8 mouse cellular contexts compared by ENCODE assay signal in genomic region chr4:107602787-107603186, GRCm38 (mm10).
DNase-seq lines count a peak whose midpoint lies in the region; ATAC-seq and TF ChIP-seq lines count a peak whose summit lies in the region.

No protein-coding gene starts in this region.

- WGBS in heart, postnatal 0 days, result 65% methylated on average over 14 of the region's 14 CpGs
- 70% methylated on average over 14 of the region's 14 CpGs for WGBS in lung, embryonic 16.5 days
- 82% methylated on average over 14 of the region's 14 CpGs for WGBS in midbrain, embryonic 13.5 days

- no peak overlapping the region for H3K27ac ChIP-seq in heart, postnatal 0 days (ENCODE audit: low read depth)
- no peak overlapping the region for H3K27ac ChIP-seq in testis, adult 2 months (ENCODE audit: control insufficient read depth, insufficient read depth, low read depth, low read length)
- H3K27ac ChIP-seq in lung, embryonic 16.5 days (ENCODE audit: low read length), result no peak overlapping the region
- no peak overlapping the region for H3K27ac ChIP-seq in midbrain, embryonic 13.5 days

- ATAC-seq in heart, postnatal 0 days (ENCODE audit: insufficient read depth, low read depth), result 0 out of 2 replicates have a peak, but pooled peaks have one; percentile 33
- peak; percentile 67 for ATAC-seq in lung, embryonic 16.5 days (ENCODE audit: low read depth)
- no peak for ATAC-seq in midbrain, embryonic 13.5 days

- H3K4me1 ChIP-seq in heart, postnatal 0 days (ENCODE audit: control insufficient read depth, insufficient read depth), result peaks cover 6% of the 10 kb centered on the region; the same call in 1 of the 2 replicates
- H3K4me1 ChIP-seq in testis, adult 2 months (ENCODE audit: control insufficient read depth, insufficient read depth, low read length), result no peaks in the 10 kb centered on the region
- H3K4me1 ChIP-seq in lung, embryonic 16.5 days (replicated peaks; ENCODE audit: control insufficient read depth, insufficient read depth, low read length), result peaks cover 4% of the 10 kb centered on the region
- H3K4me1 ChIP-seq in midbrain, embryonic 13.5 days (replicated peaks), result peaks cover 15% of the 10 kb centered on the region

- H3K36me3 ChIP-seq in heart, postnatal 0 days (replicated peaks; ENCODE audit: control insufficient read depth, insufficient read depth, low read length), result no peaks in the 10 kb centered on the region
- no peaks in the 10 kb centered on the region for H3K36me3 ChIP-seq in testis, adult 2 months (ENCODE audit: control insufficient read depth, insufficient read depth, low read length)
- H3K36me3 ChIP-seq in lung, embryonic 16.5 days (ENCODE audit: control insufficient read depth, insufficient read depth, low read length), result no peaks in the 10 kb centered on the region
- no peaks in the 10 kb centered on the region for H3K36me3 ChIP-seq in midbrain, embryonic 13.5 days

- H3K4me3 ChIP-seq in heart, postnatal 0 days (ENCODE audit: low read depth, low read length), result no peak overlapping the region
- no peak overlapping the region for H3K4me3 ChIP-seq in testis, adult 2 months (ENCODE audit: control insufficient read depth, low read depth, low read length)
- no peak overlapping the region for H3K4me3 ChIP-seq in lung, embryonic 16.5 days (ENCODE audit: low read length)
- H3K4me3 ChIP-seq in midbrain, embryonic 13.5 days (replicated peaks), result no peak overlapping the region

- no peak for DNase-seq in heart, postnatal 0 days (ENCODE audit: low spot score)
- DNase-seq in heart, adult 9 months (ENCODE audit: low spot score in 2 of 2), result no peak
- no peak for DNase-seq in testis, postnatal 14 days (ENCODE audit: low spot score)
- DNase-seq in kidney, adult 18-20 months, result peak; percentile 48
- no peak for DNase-seq in thymus, postnatal 14 days

- no peak overlapping the region for H3K9ac ChIP-seq in heart, postnatal 0 days (replicated peaks; ENCODE audit: low read depth, low read length)
- H3K9ac ChIP-seq in lung, embryonic 16.5 days (ENCODE audit: low read length), result no peak overlapping the region
- H3K9ac ChIP-seq in midbrain, embryonic 13.5 days (replicated peaks), result no peak overlapping the region

- TF ChIP-seq EP300 in heart, postnatal 0 days (IDR thresholded peaks at IDR 0.05; ENCODE audit: low read depth), result no peak

- no peaks in the 10 kb centered on the region for H3K9me3 ChIP-seq in heart, postnatal 0 days (replicated peaks; ENCODE audit: control insufficient read depth, low read length)
- H3K9me3 ChIP-seq in lung, embryonic 16.5 days (ENCODE audit: control insufficient read depth, low read length), result no peaks in the 10 kb centered on the region
- H3K9me3 ChIP-seq in midbrain, embryonic 13.5 days, result no peaks in the 10 kb centered on the region

- TF ChIP-seq CTCF in heart, postnatal 0 days (IDR thresholded peaks at IDR 0.05; ENCODE audit: low read depth), result peak; percentile 24
- peak; percentile 13; the same call in 1 of the 2 replicates for TF ChIP-seq CTCF in testis, adult 2 months (IDR thresholded peaks at IDR 0.05; ENCODE audit: control insufficient read depth, insufficient read depth, insufficient replicate concordance, low read depth, low read length)

- peaks cover 12% of the 10 kb centered on the region; the same call in 1 of the 2 replicates for H3K27me3 ChIP-seq in heart, postnatal 0 days (ENCODE audit: control insufficient read depth, insufficient read depth, low read length)
- no peaks in the 10 kb centered on the region for H3K27me3 ChIP-seq in testis, adult 2 months (ENCODE audit: control insufficient read depth, insufficient read depth, low read length)
- no peaks in the 10 kb centered on the region for H3K27me3 ChIP-seq in lung, embryonic 16.5 days (ENCODE audit: control insufficient read depth, insufficient read depth, low read depth, low read length)
- H3K27me3 ChIP-seq in midbrain, embryonic 13.5 days, result no peaks in the 10 kb centered on the region

- no peak overlapping the region for H3K4me2 ChIP-seq in heart, postnatal 0 days (ENCODE audit: low read depth, low read length)
- H3K4me2 ChIP-seq in lung, embryonic 16.5 days (ENCODE audit: low read depth, low read length), result no peak overlapping the region
- no peak overlapping the region for H3K4me2 ChIP-seq in midbrain, embryonic 13.5 days (replicated peaks)

- TF ChIP-seq POLR2A in testis, adult 2 months (IDR thresholded peaks at IDR 0.05; ENCODE audit: control insufficient read depth, low read depth, low read length), result no peak
